Mouse (Mus musculus): ENCODE measurements around the gene Adap1.

DNA sequence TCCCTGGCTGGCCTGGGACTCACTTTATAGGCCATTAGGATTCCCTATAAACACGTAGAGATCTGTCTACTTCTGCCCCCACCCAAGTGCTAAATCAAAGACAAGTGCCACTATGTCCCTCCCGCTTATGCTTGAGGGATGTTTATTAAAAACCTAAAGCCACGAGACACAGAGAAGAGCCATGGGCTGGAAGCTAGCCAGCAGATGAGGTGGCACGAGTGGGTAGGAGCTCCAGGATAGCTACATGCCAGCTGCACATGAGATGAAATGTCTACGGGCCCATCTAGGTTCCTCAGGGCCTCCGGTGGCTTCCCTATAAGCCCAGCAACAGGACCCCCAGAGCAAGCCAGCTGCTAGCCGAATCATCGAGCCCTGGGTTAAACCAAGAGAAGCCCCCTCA is 48.1 kb downstream of the Adap1 start:
- TF ChIP-seq CTCF (IDR thresholded peaks at IDR 0.05; ENCODE audit: extremely low read depth, insufficient read depth, low read length) (no peak), POLR2A (IDR thresholded peaks at IDR 0.05; ENCODE audit: extremely low read depth, insufficient read depth, low read length) (no peak)
